Mouse (Mus musculus) adrenal gland, postnatal 14 days (tissue): ENCODE measurements at regions not wholly inside any gene's neighbourhood (a gene's known extent, or its start where the extent isn't known, plus 50 kb on each side); places are given as distances from the start of the nearest gene placed in this dataset.

Experiments used
- DNase-seq: peaks from one replicate; pipeline ENCODE4 v3.0.0; 2021; ENCODE audit warnings: mixed read lengths

- no peak for DNase-seq
Measured at GRCm38 (mm10) chr3:104712711-104713110, 68.1 kb upstream of the Ppm1j start.

- DNase-seq: peak; percentile 86
Measured at GRCm38 (mm10) chr3:104713836-104714631, 66.8 kb upstream of the Ppm1j start.

GRCm38 (mm10) chr3:104714679-104715326, 66.1 kb upstream of the Ppm1j start:
- DNase-seq: peak; percentile 78
